Mouse (Mus musculus): ENCODE measurements around the gene Ceacam9. TPM values are rescaled to one million over a fixed set of nuclear protein-coding genes. Genes with fewer than 3 reads are reported as not detected.
"Not testable (repeated sequence)": the region's sequence is repeated elsewhere in the genome, so short reads cannot be mapped to it uniquely, and the experiment has no call there.

Ceacam9 gene
- polyA plus RNA-seq, 1 experiment: not detected

DNA sequence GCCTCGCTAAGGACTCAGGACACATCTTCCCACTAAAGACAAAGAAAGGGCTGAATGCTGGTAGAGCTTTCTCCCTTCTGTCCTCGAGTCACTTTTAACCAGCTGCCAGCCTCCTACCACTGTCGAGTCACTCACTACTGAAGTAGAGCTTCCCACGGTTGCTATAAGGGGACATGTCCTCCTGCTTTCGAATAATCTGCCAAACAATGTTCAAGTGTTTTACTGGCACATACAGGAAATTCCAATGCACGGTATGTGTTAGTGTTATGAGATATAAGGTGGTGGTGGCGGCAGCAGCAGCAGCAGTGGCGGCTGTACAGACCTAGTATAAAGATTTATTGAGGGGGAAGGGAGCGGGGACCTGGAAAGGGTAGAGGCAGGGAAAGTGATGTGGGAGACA is 15.3 kb upstream of the Ceacam9 start:
- 61% methylated on average over 9 of the region's 9 CpGs for WGBS
- TF ChIP-seq CTCF (IDR thresholded peaks at IDR 0.05; ENCODE audit: borderline replicate concordance, insufficient read depth, low read depth, low read length) (no peak), POLR2A (IDR thresholded peaks at IDR 0.05; ENCODE audit: borderline replicate concordance, insufficient read depth, low read length) (no peak)
- Histone ChIP-seq H3K4me1 (ENCODE audit: control insufficient read depth, insufficient read depth, low read length) (no peaks in the 10 kb centered on the region), H3K27me3 (ENCODE audit: control insufficient read depth, insufficient read depth, low read length) (no peaks in the 10 kb centered on the region), H3K4me3 (replicated peaks; ENCODE audit: insufficient read depth, low read depth, low read length) (no peak overlapping the region), H3K27ac (ENCODE audit: insufficient read depth, low read length) (no peak overlapping the region)
- no peak for DNase-seq

DNA sequence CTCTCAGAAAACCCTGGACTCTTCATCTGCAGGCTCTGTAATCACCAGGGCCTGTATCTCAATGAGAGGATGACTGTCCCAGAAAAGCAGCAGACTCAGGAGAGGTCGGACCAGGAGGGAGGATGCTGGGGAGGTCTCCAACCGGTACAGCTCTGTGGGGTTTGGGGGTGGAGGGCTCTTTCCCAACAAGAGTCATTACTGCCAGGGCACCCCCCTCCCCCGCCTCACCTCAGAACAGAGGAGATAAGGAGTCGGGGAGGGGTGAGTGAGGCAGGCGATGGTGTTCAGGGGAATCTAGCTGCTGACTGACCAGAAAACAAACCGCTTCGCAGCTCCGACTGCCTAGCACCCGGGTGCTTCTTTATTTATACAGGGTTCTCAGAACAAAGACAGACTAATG is 13.5 kb upstream of the Ceacam9 start:
- H3K4me3 ChIP-seq (replicated peaks; ENCODE audit: insufficient read depth, low read depth, low read length): no peak overlapping the region
- no peaks in the 10 kb centered on the region for H3K27me3 ChIP-seq (ENCODE audit: control insufficient read depth, insufficient read depth, low read length)
- DNase-seq: no peak
- no peak overlapping the region for H3K27ac ChIP-seq (ENCODE audit: insufficient read depth, low read length)
- H3K4me1 ChIP-seq (ENCODE audit: control insufficient read depth, insufficient read depth, low read length): no peaks in the 10 kb centered on the region
- TF ChIP-seq POLR2A (IDR thresholded peaks at IDR 0.05; ENCODE audit: borderline replicate concordance, insufficient read depth, low read length) (no peak), CTCF (IDR thresholded peaks at IDR 0.05; ENCODE audit: borderline replicate concordance, insufficient read depth, low read depth, low read length) (no peak)
- 36% methylated on average over 9 of the region's 9 CpGs for WGBS

DNA sequence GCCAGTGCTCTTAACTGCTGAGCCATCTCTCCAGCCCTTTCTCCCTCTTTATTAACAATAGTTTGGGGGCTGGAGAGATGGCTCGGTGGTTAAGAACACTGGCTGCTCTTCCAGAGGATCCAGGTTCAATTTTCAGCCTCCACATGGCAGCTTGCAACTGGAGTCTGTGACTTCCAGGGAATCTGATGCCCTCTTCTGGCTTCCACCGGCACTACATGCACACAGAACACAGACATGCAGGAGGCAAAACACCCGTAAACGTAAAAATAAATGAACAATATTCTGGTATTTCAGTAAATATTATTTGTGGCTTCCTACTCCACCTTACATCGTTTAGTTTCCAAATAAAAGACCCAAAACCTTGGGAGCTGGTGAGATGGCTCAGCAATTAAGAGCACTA is 11.1 kb upstream of the Ceacam9 start:
- 79% methylated on average over 5 of the region's 5 CpGs for WGBS
- Histone ChIP-seq H3K27ac (ENCODE audit: insufficient read depth, low read length) (no peak overlapping the region), H3K4me1 (ENCODE audit: control insufficient read depth, insufficient read depth, low read length) (no peaks in the 10 kb centered on the region), H3K27me3 (ENCODE audit: control insufficient read depth, insufficient read depth, low read length) (no peaks in the 10 kb centered on the region), H3K4me3 (replicated peaks; ENCODE audit: insufficient read depth, low read depth, low read length) (no peak overlapping the region)
- DNase-seq: no peak
- TF ChIP-seq POLR2A (IDR thresholded peaks at IDR 0.05; ENCODE audit: borderline replicate concordance, insufficient read depth, low read length) (no peak), CTCF (IDR thresholded peaks at IDR 0.05; ENCODE audit: borderline replicate concordance, insufficient read depth, low read depth, low read length) (0 out of 2 replicates have a peak, but pooled peaks have one; percentile 2)

DNA sequence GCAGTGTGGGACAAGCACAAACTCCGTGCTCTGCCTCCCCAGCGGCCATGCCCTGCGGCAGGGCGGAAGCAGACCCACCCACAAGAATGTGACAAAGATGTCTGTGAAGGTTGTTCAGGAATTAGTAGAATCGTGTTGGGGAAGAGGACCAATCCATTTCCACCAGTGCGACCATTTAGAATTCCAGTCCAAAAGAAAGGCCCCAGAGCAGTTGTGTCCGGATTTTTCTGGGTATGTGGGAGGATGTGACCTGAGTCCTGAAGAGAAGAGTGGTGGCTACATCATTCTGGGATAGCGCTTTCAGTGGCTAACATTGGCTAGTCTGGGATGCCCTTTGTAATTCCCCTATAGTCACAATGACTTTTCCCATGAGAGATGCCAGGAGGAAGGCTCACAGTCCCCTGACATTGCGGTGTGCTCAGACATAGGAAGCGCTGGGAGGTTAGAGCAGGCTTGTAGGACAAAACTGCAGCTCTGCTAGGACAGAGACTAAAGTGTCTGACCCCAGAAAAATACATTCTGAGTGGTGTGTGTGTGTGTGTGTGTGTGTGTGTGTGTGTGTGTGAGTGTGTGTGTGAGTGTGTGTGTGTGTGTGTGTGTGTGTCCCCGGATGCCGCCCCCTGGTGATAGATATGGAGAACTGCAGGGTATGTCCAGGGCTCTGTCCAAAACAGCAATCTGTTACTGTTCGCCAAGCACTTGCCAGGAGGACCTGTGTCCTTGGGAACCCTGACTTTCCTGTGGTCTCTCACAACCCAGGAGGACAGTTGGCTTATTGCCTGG is 8.9 kb upstream of the Ceacam9 start:
- Histone ChIP-seq H3K4me1 (ENCODE audit: control insufficient read depth, insufficient read depth, low read length) (no peaks in the 10 kb centered on the region), H3K4me3 (replicated peaks; ENCODE audit: insufficient read depth, low read depth, low read length) (no peak overlapping the region), H3K27ac (ENCODE audit: insufficient read depth, low read length) (no peak overlapping the region), H3K27me3 (ENCODE audit: control insufficient read depth, insufficient read depth, low read length) (no peaks in the 10 kb centered on the region)
- WGBS: 70% methylated on average over 13 of the region's 13 CpGs
- TF ChIP-seq POLR2A (IDR thresholded peaks at IDR 0.05; ENCODE audit: borderline replicate concordance, insufficient read depth, low read length): no peak
- TF ChIP-seq CTCF (IDR thresholded peaks at IDR 0.05; ENCODE audit: borderline replicate concordance, insufficient read depth, low read depth, low read length): no peak
- DNase-seq: no peak

DNA sequence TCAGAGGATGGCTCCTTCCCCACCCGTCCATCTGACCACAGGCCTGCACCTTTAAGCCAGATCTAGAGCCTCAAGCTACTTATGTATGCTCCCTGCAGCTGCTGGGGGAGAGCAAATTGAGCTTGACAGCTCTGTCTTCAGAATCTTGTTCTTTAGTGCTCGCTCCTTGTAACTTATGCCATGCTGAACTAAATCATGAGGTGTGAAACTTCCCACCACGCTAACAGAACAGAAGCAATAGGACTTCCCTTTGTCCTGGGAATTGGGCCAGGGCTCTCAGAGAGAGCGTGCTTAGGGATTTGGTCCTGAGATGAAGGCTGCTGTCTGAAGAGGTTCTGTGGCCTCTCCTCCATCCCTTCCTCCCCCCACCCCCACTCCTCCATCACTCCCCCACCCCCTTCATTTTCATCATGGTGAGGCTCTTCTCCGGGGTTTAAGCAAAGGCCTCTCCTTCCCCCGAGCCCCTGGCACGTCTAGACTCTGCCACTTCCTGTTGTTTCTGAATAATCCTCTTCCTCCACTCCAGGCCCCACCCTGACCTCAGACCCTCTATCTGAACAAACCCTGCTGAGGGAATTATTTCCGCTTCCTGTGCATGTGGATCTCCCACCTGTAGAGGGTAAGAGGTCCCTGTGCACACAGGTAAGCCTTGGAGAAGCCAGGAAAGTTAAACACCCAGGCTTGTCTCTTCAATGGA is 5.1 kb upstream of the Ceacam9 start:
- not testable (repeated sequence) for H3K4me3 ChIP-seq (replicated peaks; ENCODE audit: insufficient read depth, low read depth, low read length); H3K4me1 ChIP-seq (ENCODE audit: control insufficient read depth, insufficient read depth, low read length); DNase-seq; H3K27ac ChIP-seq (ENCODE audit: insufficient read depth, low read length); H3K27me3 ChIP-seq (ENCODE audit: control insufficient read depth, insufficient read depth, low read length)
- 36% methylated on average over 8 of the region's 8 CpGs for WGBS

DNA sequence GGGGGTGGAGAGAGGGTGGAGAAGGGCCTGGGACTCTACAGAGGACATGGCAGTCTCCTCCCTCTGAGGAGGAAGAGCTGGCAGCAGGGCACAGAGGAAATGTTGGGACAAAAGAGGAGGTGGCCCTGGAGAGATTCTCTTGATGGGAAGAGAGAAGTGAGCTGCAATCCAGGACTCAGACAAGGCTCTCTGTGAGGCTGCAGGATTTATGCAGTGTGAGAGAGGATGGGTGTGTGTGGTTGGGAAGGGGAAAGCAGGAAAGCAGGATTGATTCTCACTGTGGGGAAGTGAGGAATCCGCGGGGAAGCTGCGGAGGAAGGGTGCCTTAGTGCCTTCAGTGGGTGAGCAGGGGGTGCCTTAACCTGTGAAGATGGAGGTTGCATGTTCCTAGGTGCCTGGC is 761 bp downstream of the Ceacam9 start:
- H3K27me3 ChIP-seq (ENCODE audit: control insufficient read depth, insufficient read depth, low read length); H3K4me3 ChIP-seq (replicated peaks; ENCODE audit: insufficient read depth, low read depth, low read length); H3K27ac ChIP-seq (ENCODE audit: insufficient read depth, low read length); DNase-seq; H3K4me1 ChIP-seq (ENCODE audit: control insufficient read depth, insufficient read depth, low read length): not testable (repeated sequence)
- 78% methylated on average over 3 of the region's 3 CpGs for WGBS

DNA sequence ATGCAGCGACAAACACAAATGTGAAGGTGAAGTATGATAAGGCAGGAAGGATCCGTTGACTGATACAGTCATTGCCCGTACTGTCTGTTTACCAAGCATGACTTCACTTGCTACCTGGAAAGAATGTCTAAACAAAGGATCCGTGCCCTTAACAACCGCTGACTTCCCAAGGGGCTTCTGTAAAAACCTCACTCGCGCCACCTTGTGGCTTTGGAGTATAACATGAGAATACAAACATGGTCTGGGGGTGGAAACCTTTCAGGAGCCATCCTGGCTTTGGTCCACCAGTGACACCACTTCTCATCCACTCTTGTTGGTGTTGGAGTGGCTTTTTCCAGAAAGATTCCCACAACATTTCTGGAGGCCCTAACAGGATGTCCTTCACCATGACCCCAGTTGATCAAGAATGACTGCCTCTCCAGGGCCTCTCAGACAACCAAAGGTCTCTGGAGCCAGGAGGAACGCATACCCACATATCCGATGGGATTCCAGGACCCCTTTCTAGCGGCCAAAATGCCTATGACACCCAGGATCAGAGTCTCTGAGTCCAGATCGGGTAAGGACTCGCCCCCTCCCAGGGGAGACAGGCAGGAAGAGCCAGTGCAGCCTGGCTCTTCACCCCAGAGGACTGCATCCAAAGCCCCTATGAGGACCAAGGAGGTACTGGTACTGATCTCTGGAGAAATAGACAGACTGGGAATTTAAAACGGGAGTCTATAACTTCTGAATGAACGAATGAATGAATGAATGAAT is 7.0 kb downstream of the Ceacam9 start:
- no peak for TF ChIP-seq POLR2A (IDR thresholded peaks at IDR 0.05; ENCODE audit: borderline replicate concordance, insufficient read depth, low read length)
- TF ChIP-seq CTCF (IDR thresholded peaks at IDR 0.05; ENCODE audit: borderline replicate concordance, insufficient read depth, low read depth, low read length): peak; percentile 61
- peak; percentile 49 to 51 for DNase-seq
- Histone ChIP-seq H3K4me3 (replicated peaks; ENCODE audit: insufficient read depth, low read depth, low read length) (no peak overlapping the region), H3K27ac (ENCODE audit: insufficient read depth, low read length) (no peak overlapping the region), H3K4me1 (ENCODE audit: control insufficient read depth, insufficient read depth, low read length) (peaks cover 7% of the 10 kb centered on the region), H3K27me3 (ENCODE audit: control insufficient read depth, insufficient read depth, low read length) (no peaks in the 10 kb centered on the region)
- WGBS: 25% methylated on average over 14 of the region's 14 CpGs

DNA sequence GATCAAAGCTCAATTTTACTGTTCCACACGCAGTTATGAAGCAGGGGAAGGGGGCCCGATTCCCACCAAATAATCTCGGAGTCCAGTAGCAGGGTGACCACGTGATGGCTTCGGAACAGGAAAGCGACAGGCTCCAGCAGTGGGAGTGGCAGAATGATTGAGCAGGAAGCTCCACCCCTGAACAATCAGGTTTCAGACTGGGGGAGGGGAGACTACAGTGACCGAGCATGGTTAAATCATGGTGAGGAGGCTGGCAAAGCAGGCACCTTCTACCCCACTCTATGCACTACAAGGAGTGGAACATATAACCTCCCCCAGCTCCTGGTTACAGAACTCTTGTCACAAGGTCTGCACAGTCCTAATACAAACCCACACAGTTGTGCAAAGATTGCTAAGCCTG is 7.8 kb downstream of the Ceacam9 start:
- DNase-seq; H3K4me3 ChIP-seq (replicated peaks; ENCODE audit: insufficient read depth, low read depth, low read length); H3K4me1 ChIP-seq (ENCODE audit: control insufficient read depth, insufficient read depth, low read length); H3K27ac ChIP-seq (ENCODE audit: insufficient read depth, low read length); H3K27me3 ChIP-seq (ENCODE audit: control insufficient read depth, insufficient read depth, low read length): not testable (repeated sequence)
- 7% methylated on average over 7 of the region's 7 CpGs for WGBS

All from cerebellum, adult 2 months (tissue).